Mouse (Mus musculus) neural tube, embryonic 12.5 days (tissue): ENCODE measurements around the gene Grcc10. TPM values are rescaled to one million over a fixed set of nuclear protein-coding genes. Genes with fewer than 3 reads are reported as not detected.
A peak's percentile ranks its signal among the peaks of the same experiment; 100 is the strongest.

Experiments
- ATAC-seq: fragments of 200-750 bp; cut with Nextera tagmentation; 2 replicates; pipeline ENCODE4 v1.8.0; 2017; ENCODE audit warnings: low read depth, mild to moderate bottlenecking, moderate TSS enrichment, moderate library complexity; ENCODE audit not compliant: low FRiP score
- H3K27ac ChIP-seq: fragments of 300-500 bp; sonication (generic); 2 replicates; pipeline ENCODE4 v1.5.1; 2016
- H3K27me3 ChIP-seq: fragments of 300-500 bp; sonication (generic); replicated peaks from 2 replicates; pipeline ENCODE4 v1.6.1; 2016; ENCODE audit warnings: mild to moderate bottlenecking
- H3K36me3 ChIP-seq: fragments of 300-500 bp; sonication (generic); 2 replicates; pipeline ENCODE4 v1.6.1; 2016; ENCODE audit warnings: mild to moderate bottlenecking
- H3K4me1 ChIP-seq: fragments of 300-500 bp; sonication (generic); 2 replicates; pipeline ENCODE4 v1.6.1; 2016
- H3K4me2 ChIP-seq: fragments of 300-500 bp; sonication (generic); replicated peaks from 2 replicates; pipeline ENCODE4 v1.6.1; 2016; ENCODE audit warnings: mild to moderate bottlenecking
- H3K4me3 ChIP-seq: fragments of 300-500 bp; sonication (generic); 2 replicates; pipeline ENCODE4 v1.5.1; 2016
- H3K9ac ChIP-seq: fragments of 300-500 bp; sonication (generic); 2 replicates; pipeline ENCODE4 v1.6.1; 2016; ENCODE audit warnings: mild to moderate bottlenecking
- H3K9me3 ChIP-seq: fragments of 300-500 bp; sonication (generic); 2 replicates; pipeline ENCODE4 v1.6.1; 2016; ENCODE audit warnings: mild to moderate bottlenecking
- WGBS: fragments of 180-500 bp; shearing (Covaris S2); methylation state at CpG from one replicate; pipeline ENCODE4 v1.1.7; 2016; 5-methylcytosine and 5-hydroxymethylcytosine counted together
- polyA plus RNA-seq: library from polyadenylated mRNA; unstranded; fragments of >200 nt; fragmentation: Nextera tagmentation; extraction: Ambion mirVana; gene quantifications from 2 replicates; pipeline ENCODE4 v1.2.1, GENCODE M21; 2016

Grcc10 gene
- polyA plus RNA-seq: 527 and 552 TPM in 2 replicates

- WGBS: under 1% methylated on average over 41 of the region's 41 CpGs
- peak; percentile 79 for ATAC-seq
Measured at GRCm38 (mm10) chr6:124740888-124741761, at the start of gene Grcc10. Gene Grcc10 (minus strand): TSS chr6:124741374.

GRCm38 (mm10) chr6:124790121-124790520 lies 48.9 kb upstream of the Grcc10 start:
- no peak overlapping the region for H3K4me2 ChIP-seq
- H3K27ac ChIP-seq: no peak overlapping the region
- no peaks in the 10 kb centered on the region for H3K9me3 ChIP-seq
- ATAC-seq: no peak
- no peaks in the 10 kb centered on the region for H3K27me3 ChIP-seq
- H3K4me1 ChIP-seq: no peaks in the 10 kb centered on the region
- H3K4me3 ChIP-seq: no peak overlapping the region
- 74% methylated on average over 4 of the region's 4 CpGs for WGBS
- H3K9ac ChIP-seq: no peak overlapping the region
- H3K36me3 ChIP-seq: no peaks in the 10 kb centered on the region

More at GRCm38 (mm10) chr6:124740888-124741761, at the start of gene Grcc10:
- Histone ChIP-seq H3K9me3 (no peaks in the 10 kb centered on the region), H3K36me3 (peaks cover 25% of the 10 kb centered on the region), H3K4me2 (peak within 1 kb of the TSS; percentile 77), H3K4me3 (peak within 1 kb of the TSS; percentile 64), H3K27me3 (no peaks in the 10 kb centered on the region), H3K4me1 (peaks cover 37% of the 10 kb centered on the region), H3K9ac (peak within 1 kb of the TSS; percentile 89), H3K27ac (peak within 1 kb of the TSS; percentile 99)

- Histone ChIP-seq H3K36me3 (no peaks in the 10 kb centered on the region), H3K27ac (no peak overlapping the region), H3K4me3 (no peak overlapping the region), H3K4me1 (no peaks in the 10 kb centered on the region), H3K9me3 (no peaks in the 10 kb centered on the region), H3K4me2 (no peak overlapping the region), H3K9ac (no peak overlapping the region), H3K27me3 (no peaks in the 10 kb centered on the region)
- ATAC-seq: no peak
- 86% methylated on average over 4 of the region's 4 CpGs for WGBS
Measured at GRCm38 (mm10) chr6:124789519-124789918, 48.3 kb upstream of the Grcc10 start.

- Histone ChIP-seq H3K9me3 (no peaks in the 10 kb centered on the region), H3K27ac (no peak overlapping the region), H3K36me3 (no peaks in the 10 kb centered on the region), H3K4me3 (no peak overlapping the region), H3K4me1 (no peaks in the 10 kb centered on the region), H3K9ac (no peak overlapping the region), H3K4me2 (no peak overlapping the region), H3K27me3 (no peaks in the 10 kb centered on the region)
- ATAC-seq: no peak
- WGBS: 81% methylated on average over 10 of the region's 10 CpGs
Measured at GRCm38 (mm10) chr6:124787722-124788121, 46.5 kb upstream of the Grcc10 start.

GRCm38 (mm10) chr6:124786756-124787420 lies 45.7 kb upstream of the Grcc10 start:
- H3K9me3 ChIP-seq: no peaks in the 10 kb centered on the region
- H3K4me2 ChIP-seq: no peak overlapping the region
- no peaks in the 10 kb centered on the region for H3K36me3 ChIP-seq
- no peaks in the 10 kb centered on the region for H3K4me1 ChIP-seq
- no peak overlapping the region for H3K9ac ChIP-seq
- no peak overlapping the region for H3K27ac ChIP-seq
- H3K4me3 ChIP-seq: no peak overlapping the region
- ATAC-seq: no peak
- 61% methylated on average over 8 of the region's 8 CpGs for WGBS
- H3K27me3 ChIP-seq: no peaks in the 10 kb centered on the region

- peaks cover 12% of the 10 kb centered on the region for H3K4me1 ChIP-seq
- ATAC-seq: no peak
Measured at GRCm38 (mm10) chr6:124782436-124782835, 41.3 kb upstream of the Grcc10 start.

GRCm38 (mm10) chr6:124780917-124781316 lies 39.7 kb upstream of the Grcc10 start:
- H3K9ac ChIP-seq: no peak overlapping the region
- H3K9me3 ChIP-seq: no peaks in the 10 kb centered on the region
- H3K36me3 ChIP-seq: no peaks in the 10 kb centered on the region
- 93% methylated on average over 7 of the region's 7 CpGs for WGBS
- H3K4me2 ChIP-seq: no peak overlapping the region
- no peak overlapping the region for H3K4me3 ChIP-seq
- no peak for ATAC-seq
- peaks cover 12% of the 10 kb centered on the region for H3K4me1 ChIP-seq
- H3K27me3 ChIP-seq: peaks cover 8% of the 10 kb centered on the region
- no peak overlapping the region for H3K27ac ChIP-seq

More at GRCm38 (mm10) chr6:124782436-124782835, 41.3 kb upstream of the Grcc10 start:
- Histone ChIP-seq H3K27me3 (peaks cover 8% of the 10 kb centered on the region), H3K27ac (no peak overlapping the region), H3K36me3 (no peaks in the 10 kb centered on the region), H3K9me3 (no peaks in the 10 kb centered on the region), H3K4me2 (peak overlapping the region; percentile 22; the same call in 1 of the 2 replicates), H3K9ac (no peak overlapping the region), H3K4me3 (no peak overlapping the region)
- WGBS: 30% methylated on average over 6 of the region's 6 CpGs

- peak; percentile 26 for ATAC-seq
- H3K4me1 ChIP-seq: peaks cover 12% of the 10 kb centered on the region
- no peak overlapping the region for H3K27ac ChIP-seq
- WGBS: 4% methylated on average over 10 of the region's 10 CpGs
- H3K4me2 ChIP-seq: peak overlapping the region; percentile 70
- peak overlapping the region; percentile 29 for H3K4me3 ChIP-seq
- H3K9ac ChIP-seq: 0 out of 2 replicates have a peak overlapping the region, but pooled peaks have one; percentile 22
- peaks cover 8% of the 10 kb centered on the region for H3K27me3 ChIP-seq
- H3K9me3 ChIP-seq: no peaks in the 10 kb centered on the region
- H3K36me3 ChIP-seq: no peaks in the 10 kb centered on the region
Measured at GRCm38 (mm10) chr6:124779984-124780416, 38.8 kb upstream of the Grcc10 start.

- peak; percentile 55 for ATAC-seq
- H3K27me3 ChIP-seq: peaks cover 8% of the 10 kb centered on the region
- 0 out of 2 replicates have a peak within 1 kb of the TSS, but pooled peaks have one; percentile 22 for H3K9ac ChIP-seq
- no peaks in the 10 kb centered on the region for H3K36me3 ChIP-seq
- no peaks in the 10 kb centered on the region for H3K9me3 ChIP-seq
- no peak within 1 kb of the TSS for H3K27ac ChIP-seq
- H3K4me1 ChIP-seq: peaks cover 12% of the 10 kb centered on the region
- 4% methylated on average over 23 of the region's 23 CpGs for WGBS
- H3K4me3 ChIP-seq: peak within 1 kb of the TSS; percentile 29
- H3K4me2 ChIP-seq: peak within 1 kb of the TSS; percentile 70
Measured at GRCm38 (mm10) chr6:124779222-124779983, 38.2 kb upstream of the Grcc10 start, which contains the start of gene Lrrc23. Gene Lrrc23 (minus strand): TSS chr6:124779727.

- H3K4me1 ChIP-seq: peaks cover 16% of the 10 kb centered on the region
- 89% methylated on average over 15 of the region's 15 CpGs for WGBS
- H3K36me3 ChIP-seq: no peaks in the 10 kb centered on the region
- H3K9ac ChIP-seq: no peak overlapping the region
- no peak overlapping the region for H3K27ac ChIP-seq
- no peak for ATAC-seq
- H3K4me3 ChIP-seq: no peak overlapping the region
- no peaks in the 10 kb centered on the region for H3K9me3 ChIP-seq
- no peak overlapping the region for H3K4me2 ChIP-seq
- peaks cover 14% of the 10 kb centered on the region for H3K27me3 ChIP-seq
Measured at GRCm38 (mm10) chr6:124770511-124770910, 29.3 kb upstream of the Grcc10 start.

- Histone ChIP-seq H3K4me2 (peak overlapping the region; percentile 71), H3K9me3 (no peaks in the 10 kb centered on the region), H3K4me1 (peaks cover 16% of the 10 kb centered on the region), H3K27me3 (peaks cover 14% of the 10 kb centered on the region), H3K9ac (no peak overlapping the region), H3K4me3 (peak overlapping the region; percentile 44), H3K27ac (no peak overlapping the region), H3K36me3 (no peaks in the 10 kb centered on the region)
- 55% methylated on average over 7 of the region's 7 CpGs for WGBS
- 0 out of 2 replicates have a peak, but pooled peaks have one; percentile 14 for ATAC-seq
Measured at GRCm38 (mm10) chr6:124770013-124770412, 28.8 kb upstream of the Grcc10 start.
